Mouse (Mus musculus) forebrain, embryonic 15.5 days (tissue): ENCODE results near the gene Gdpd5. TPM values are rescaled to one million over a fixed set of nuclear protein-coding genes. Genes with fewer than 3 reads are reported as not detected.

Experiments used
- ATAC-seq: fragments of 200-750 bp; cut with Nextera tagmentation; replicated peaks from 2 replicates; pipeline ENCODE4 v1.8.0; 2017; ENCODE audit warnings: mild to moderate bottlenecking, moderate TSS enrichment, moderate library complexity
- H3K27ac ChIP-seq: fragments of 300-500 bp; sonication (generic); replicated peaks from 2 replicates; pipeline ENCODE4 v1.5.1; 2015; ENCODE audit warnings: mild to moderate bottlenecking, inconsistent platforms
- H3K27me3 ChIP-seq: fragments of 300-500 bp; sonication (generic); 2 replicates; pipeline ENCODE4 v1.6.1; 2015; ENCODE audit warnings: inconsistent platforms
- H3K36me3 ChIP-seq: fragments of 300-500 bp; sonication (generic); 2 replicates; pipeline ENCODE4 v1.6.1; 2015; ENCODE audit warnings: mild to moderate bottlenecking, inconsistent platforms
- H3K4me1 ChIP-seq: fragments of 300-500 bp; sonication (generic); 2 replicates; pipeline ENCODE4 v1.6.1; 2015; ENCODE audit warnings: inconsistent platforms
- H3K4me2 ChIP-seq: fragments of 300-500 bp; sonication (generic); replicated peaks from 2 replicates; pipeline ENCODE4 v1.6.1; 2015; ENCODE audit warnings: mild to moderate bottlenecking, inconsistent platforms
- H3K4me3 ChIP-seq: fragments of 300-500 bp; sonication (generic); 2 replicates; pipeline ENCODE4 v1.5.1; 2015; ENCODE audit warnings: mild to moderate bottlenecking, inconsistent platforms
- H3K9ac ChIP-seq: fragments of 300-500 bp; sonication (generic); replicated peaks from 2 replicates; pipeline ENCODE4 v1.6.1; 2015; ENCODE audit warnings: mild to moderate bottlenecking, inconsistent platforms
- H3K9me3 ChIP-seq: fragments of 300-500 bp; sonication (generic); 2 replicates; pipeline ENCODE4 v1.6.1; 2016; ENCODE audit warnings: inconsistent platforms
- WGBS: fragments of 180-500 bp; shearing (Covaris S2); methylation state at CpG from one replicate; pipeline ENCODE4 v1.1.7; 2015; ENCODE audit warnings: mixed read lengths; 5-methylcytosine and 5-hydroxymethylcytosine counted together
- polyA plus RNA-seq: library from polyadenylated mRNA; unstranded; fragments of >200 nt; fragmentation: Nextera tagmentation; extraction: Ambion mirVana; gene quantifications from 2 replicates; pipeline ENCODE4 v1.2.1, GENCODE M21; 2015

The Gdpd5 gene
- polyA plus RNA-seq, 1 experiment from 2014 or later, result 40.0 TPM

GRCm38 (mm10) chr7:99452859-99453258 is 71.6 kb downstream of the Gdpd5 start:
- Histone ChIP-seq H3K9me3 (no peaks in the 10 kb centered on the region), H3K27me3 (no peaks in the 10 kb centered on the region), H3K9ac (no peak overlapping the region), H3K4me3 (no peak overlapping the region), H3K27ac (no peak overlapping the region), H3K36me3 (peaks cover 4% of the 10 kb centered on the region; the same call in 1 of the 2 replicates), H3K4me1 (peaks cover 12% of the 10 kb centered on the region), H3K4me2 (no peak overlapping the region)
- 86% methylated on average over 7 of the region's 7 CpGs for WGBS
- no peak for ATAC-seq

DNA sequence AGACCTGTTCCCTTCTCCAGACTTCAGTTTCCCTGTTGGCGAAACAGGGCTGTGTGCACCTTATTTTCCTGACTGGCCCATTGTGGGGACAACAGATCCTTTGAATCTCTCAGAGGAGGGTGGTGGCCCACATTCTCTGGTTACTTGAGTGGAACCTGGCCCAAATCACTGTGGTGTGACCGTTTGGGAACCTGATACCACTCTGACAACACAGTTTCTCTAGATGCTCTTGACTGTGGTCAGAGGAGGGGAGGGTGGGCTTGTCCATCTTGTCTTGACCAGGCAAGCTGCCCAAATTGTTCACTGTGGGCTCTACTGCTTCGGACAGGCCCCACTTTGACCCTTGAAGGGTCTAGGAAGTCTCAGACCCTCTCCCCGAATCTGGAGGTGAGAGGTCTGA is 72.8 kb downstream of the Gdpd5 start:
- no peak overlapping the region for H3K9ac ChIP-seq
- H3K27ac ChIP-seq, result no peak overlapping the region
- WGBS, result 78% methylated on average over 4 of the region's 4 CpGs
- no peaks in the 10 kb centered on the region for H3K9me3 ChIP-seq
- no peak for ATAC-seq
- no peaks in the 10 kb centered on the region for H3K27me3 ChIP-seq
- H3K4me2 ChIP-seq, result no peak overlapping the region
- H3K36me3 ChIP-seq, result peaks cover 4% of the 10 kb centered on the region; the same call in 1 of the 2 replicates
- H3K4me1 ChIP-seq, result peaks cover 12% of the 10 kb centered on the region
- H3K4me3 ChIP-seq, result no peak overlapping the region

DNA sequence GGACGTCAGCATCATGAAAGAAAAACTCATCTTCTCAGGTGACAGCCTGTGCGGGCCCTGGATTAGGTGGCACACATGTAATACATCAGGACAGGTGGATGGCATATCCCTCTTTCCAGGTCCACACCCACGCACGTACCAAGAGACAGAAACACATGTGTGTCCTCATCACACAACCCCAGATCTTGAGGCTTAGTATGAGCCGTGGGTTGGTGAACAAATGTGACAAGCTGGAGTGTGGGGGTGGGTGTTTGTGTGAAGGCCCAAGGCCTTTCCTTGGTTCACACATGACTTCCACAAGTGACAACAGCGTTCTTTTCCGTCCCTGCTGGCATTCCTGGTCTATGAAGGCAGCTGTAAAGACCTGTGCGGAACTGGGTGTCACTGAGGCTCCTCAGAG is 77.6 kb downstream of the Gdpd5 start:
- 95% methylated on average over 8 of the region's 8 CpGs for WGBS
- Histone ChIP-seq H3K4me3 (no peak overlapping the region), H3K36me3 (peaks cover 23% of the 10 kb centered on the region), H3K4me1 (no peaks in the 10 kb centered on the region), H3K27me3 (no peaks in the 10 kb centered on the region), H3K27ac (no peak overlapping the region), H3K9me3 (no peaks in the 10 kb centered on the region), H3K4me2 (no peak overlapping the region), H3K9ac (no peak overlapping the region)
- ATAC-seq, result no peak

- H3K27me3 ChIP-seq, result no peaks in the 10 kb centered on the region
- ATAC-seq, result no peak
- no peak overlapping the region for H3K27ac ChIP-seq
- no peak overlapping the region for H3K9ac ChIP-seq
- no peaks in the 10 kb centered on the region for H3K9me3 ChIP-seq
- 89% methylated on average over 15 of the region's 15 CpGs for WGBS
- peaks cover 23% of the 10 kb centered on the region for H3K36me3 ChIP-seq
- H3K4me3 ChIP-seq, result no peak overlapping the region
- peaks cover 2% of the 10 kb centered on the region for H3K4me1 ChIP-seq
- no peak overlapping the region for H3K4me2 ChIP-seq
Measured at GRCm38 (mm10) chr7:99459888-99460652, 78.9 kb downstream of the Gdpd5 start.

GRCm38 (mm10) chr7:99463120-99463519 is 81.9 kb downstream of the Gdpd5 start:
- H3K36me3 ChIP-seq, result peaks cover 19% of the 10 kb centered on the region
- 78% methylated on average over 2 of the region's 2 CpGs for WGBS
- no peak overlapping the region for H3K4me2 ChIP-seq

DNA sequence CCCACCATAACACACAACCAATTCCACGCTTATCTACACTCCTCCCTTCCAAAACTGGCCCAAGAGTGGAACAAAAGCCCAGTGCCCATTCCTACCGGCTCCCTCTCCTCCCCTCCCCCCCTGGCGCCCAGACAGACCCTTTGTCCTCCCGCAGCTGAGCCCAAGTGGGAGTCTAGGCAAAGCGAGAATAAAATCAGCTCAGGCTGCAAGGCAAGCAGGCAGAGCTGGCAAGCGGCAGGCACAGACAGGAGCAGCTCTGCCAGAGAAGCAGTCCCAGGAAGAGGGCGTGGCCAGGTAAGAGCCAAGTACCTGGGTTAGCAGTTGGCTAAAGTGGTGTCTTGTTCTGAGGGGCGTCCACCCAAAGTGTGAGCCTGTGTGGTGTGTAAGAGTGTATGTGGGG is 84.6 kb downstream of the Gdpd5 start, which contains the start of gene Klhl35:
Klhl35 (plus strand) TSS at position 194 of the 400 bp plus-strand sequence.
- Histone ChIP-seq H3K4me1 (peaks cover 32% of the 10 kb centered on the region), H3K27ac (peak within 1 kb of the TSS; percentile 88), H3K4me3 (peak within 1 kb of the TSS; percentile 16), H3K36me3 (peaks cover 6% of the 10 kb centered on the region), H3K9ac (peak within 1 kb of the TSS; percentile 36), H3K4me2 (peak within 1 kb of the TSS; percentile 36), H3K27me3 (no peaks in the 10 kb centered on the region), H3K9me3 (no peaks in the 10 kb centered on the region)
- peak; percentile 12 for ATAC-seq
- 16% methylated on average over 8 of the region's 8 CpGs for WGBS

More at GRCm38 (mm10) chr7:99463120-99463519, 81.9 kb downstream of the Gdpd5 start:
- Histone ChIP-seq H3K9ac (no peak overlapping the region), H3K27me3 (no peaks in the 10 kb centered on the region), H3K4me1 (peaks cover 31% of the 10 kb centered on the region), H3K9me3 (no peaks in the 10 kb centered on the region), H3K27ac (no peak overlapping the region), H3K4me3 (no peak overlapping the region)
- no peak for ATAC-seq

GRCm38 (mm10) chr7:99467916-99468282 is 86.7 kb downstream of the Gdpd5 start:
- 22% methylated on average over 8 of the region's 11 CpGs for WGBS
- Histone ChIP-seq H3K9ac (peak overlapping the region; percentile 57), H3K27ac (peak overlapping the region; percentile 94), H3K9me3 (no peaks in the 10 kb centered on the region), H3K36me3 (peaks cover 9% of the 10 kb centered on the region), H3K4me3 (peak overlapping the region; percentile 53), H3K4me1 (peaks cover 32% of the 10 kb centered on the region), H3K4me2 (peak overlapping the region; percentile 74), H3K27me3 (no peaks in the 10 kb centered on the region)
- ATAC-seq, result no peak

GRCm38 (mm10) chr7:99468283-99469132 is 87.3 kb downstream of the Gdpd5 start:
- Histone ChIP-seq H3K36me3 (peaks cover 14% of the 10 kb centered on the region), H3K4me3 (peak overlapping the region; percentile 53), H3K4me1 (peaks cover 32% of the 10 kb centered on the region), H3K27me3 (no peaks in the 10 kb centered on the region), H3K27ac (peak overlapping the region; percentile 94), H3K4me2 (peak overlapping the region; percentile 74), H3K9ac (peak overlapping the region; percentile 57), H3K9me3 (no peaks in the 10 kb centered on the region)
- WGBS, result 2% methylated on average over 114 of the region's 145 CpGs
- peak; percentile 81 for ATAC-seq

DNA sequence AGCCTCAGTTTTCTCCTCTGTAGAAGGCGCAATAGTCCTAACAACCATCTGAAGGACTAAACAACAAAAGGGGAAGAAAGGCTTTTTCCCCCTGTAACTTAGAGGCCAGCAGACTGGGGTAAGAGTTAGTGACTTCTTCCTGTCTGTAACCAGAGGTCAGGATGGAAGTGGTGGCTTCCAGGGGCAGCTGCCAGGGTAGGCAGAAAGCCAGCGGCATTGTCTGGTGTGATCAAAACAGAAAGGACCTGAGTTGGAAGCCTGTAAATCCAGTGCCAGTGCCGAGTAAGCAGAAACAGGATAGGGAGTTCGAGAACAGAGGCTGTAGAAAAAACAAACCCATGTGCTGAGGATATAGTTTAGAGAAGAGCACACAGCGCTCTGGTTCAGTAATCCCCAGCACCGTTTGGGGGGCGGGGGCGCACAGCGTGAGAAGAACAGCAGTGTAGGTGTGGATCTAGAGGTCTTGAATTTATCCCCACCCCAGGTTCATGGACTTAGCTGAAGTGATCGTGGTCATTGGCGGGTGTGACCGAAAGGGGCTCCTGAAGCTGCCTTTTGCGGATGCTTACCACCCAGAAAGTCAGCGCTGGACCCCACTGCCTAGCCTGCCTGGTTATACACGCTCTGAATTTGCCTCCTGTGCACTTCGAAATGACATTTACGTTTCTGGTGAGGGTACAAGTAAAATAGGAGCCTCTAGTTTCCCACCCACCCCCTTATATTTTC is 88.6 kb downstream of the Gdpd5 start:
- no peaks in the 10 kb centered on the region for H3K9me3 ChIP-seq
- H3K4me2 ChIP-seq, result no peak overlapping the region
- H3K27me3 ChIP-seq, result no peaks in the 10 kb centered on the region
- ATAC-seq, result no peak
- 0 out of 2 replicates have a peak overlapping the region, but pooled peaks have one; percentile 94 for H3K27ac ChIP-seq
- peaks cover 18% of the 10 kb centered on the region for H3K36me3 ChIP-seq
- 83% methylated on average over 17 of the region's 17 CpGs for WGBS
- H3K9ac ChIP-seq, result no peak overlapping the region
- peaks cover 34% of the 10 kb centered on the region for H3K4me1 ChIP-seq
- no peak overlapping the region for H3K4me3 ChIP-seq

DNA sequence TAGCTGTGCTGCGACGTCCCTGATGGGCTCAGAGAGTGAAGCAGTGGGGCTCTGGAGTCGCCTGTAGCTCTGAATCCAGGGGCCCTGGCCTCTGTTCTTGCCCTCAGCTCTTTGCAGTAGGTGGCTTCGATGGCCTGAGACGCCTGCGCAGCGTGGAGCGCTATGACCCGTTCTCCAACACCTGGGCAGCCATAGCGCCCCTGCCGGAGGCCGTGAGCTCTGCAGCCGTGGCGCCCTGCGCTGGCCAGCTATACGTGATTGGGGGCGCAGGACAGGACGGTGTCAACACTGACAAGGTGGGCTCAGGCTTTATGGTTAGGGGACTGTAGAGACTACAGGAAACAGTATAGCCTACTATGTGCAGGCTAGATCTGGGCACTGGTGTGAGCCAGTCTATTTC is 90.4 kb downstream of the Gdpd5 start:
- Histone ChIP-seq H3K4me2 (no peak overlapping the region), H3K36me3 (peaks cover 23% of the 10 kb centered on the region), H3K9ac (no peak overlapping the region), H3K9me3 (no peaks in the 10 kb centered on the region), H3K27me3 (no peaks in the 10 kb centered on the region), H3K27ac (no peak overlapping the region), H3K4me3 (no peak overlapping the region), H3K4me1 (peaks cover 21% of the 10 kb centered on the region)
- no peak for ATAC-seq
- WGBS, result 68% methylated on average over 18 of the region's 18 CpGs

GRCm38 (mm10) chr7:99473638-99474407 is 92.6 kb downstream of the Gdpd5 start:
- H3K4me1 ChIP-seq, result peaks cover 9% of the 10 kb centered on the region; the same call in 1 of the 2 replicates
- H3K27ac ChIP-seq, result no peak overlapping the region
- 85% methylated on average over 14 of the region's 14 CpGs for WGBS
- H3K36me3 ChIP-seq, result peaks cover 44% of the 10 kb centered on the region
- H3K27me3 ChIP-seq, result no peaks in the 10 kb centered on the region
- no peak overlapping the region for H3K9ac ChIP-seq
- H3K4me3 ChIP-seq, result no peak overlapping the region
- no peak overlapping the region for H3K4me2 ChIP-seq
- no peak for ATAC-seq
- H3K9me3 ChIP-seq, result no peaks in the 10 kb centered on the region
